In genomic region chr3:30658486-30658885, GRCm38 (mm10) we compare ENCODE assay signal across 34 mouse cellular contexts. TPM values are rescaled to one million over a fixed set of nuclear protein-coding genes. Genes with fewer than 3 reads are reported as not detected.
"Had no signal": no experiment of that assay in that cellular context is flagged by ENCODE, and none has a peak within 500 bp of the region (broad histone marks: within the 10 kb centered on the region; RNA-seq: fewer than 3 reads in every experiment).

No protein-coding gene starts in this region.

- H3K4me3 ChIP-seq: gastrocnemius, adult 2 months; heart, adult 2 months; heart, embryonic 13.5 days; heart, embryonic 15.5 days; hindbrain, embryonic 13.5 days; hindbrain, embryonic 15.5 days; kidney, embryonic 15.5 days; limb, embryonic 13.5 days; limb, embryonic 15.5 days; liver, embryonic 12.5 days had no signal

- H3K9ac ChIP-seq: heart, embryonic 13.5 days; heart, embryonic 15.5 days; hindbrain, embryonic 13.5 days; hindbrain, embryonic 15.5 days; kidney, embryonic 15.5 days; limb, embryonic 13.5 days; limb, embryonic 15.5 days; liver, embryonic 12.5 days; liver, embryonic 14.5 days had no signal

- H3K9me3 ChIP-seq: heart, embryonic 13.5 days; heart, embryonic 15.5 days; hindbrain, embryonic 13.5 days; hindbrain, embryonic 15.5 days; kidney, embryonic 15.5 days; limb, embryonic 13.5 days; limb, embryonic 15.5 days; liver, embryonic 12.5 days had no signal

- H3K27ac ChIP-seq: gastrocnemius, adult 2 months; heart, adult 2 months; heart, embryonic 13.5 days; heart, embryonic 15.5 days; hindbrain, embryonic 13.5 days; hindbrain, embryonic 15.5 days; hindbrain, postnatal 0 days; kidney, embryonic 15.5 days; kidney, postnatal 0 days; limb, embryonic 13.5 days; limb, embryonic 15.5 days; liver, embryonic 12.5 days; liver, embryonic 14.5 days had no signal

- H3K4me1 ChIP-seq: heart, embryonic 13.5 days; heart, embryonic 15.5 days; hindbrain, embryonic 13.5 days; hindbrain, embryonic 15.5 days; kidney, embryonic 15.5 days; limb, embryonic 13.5 days; limb, embryonic 15.5 days; liver, embryonic 12.5 days had no signal

- H3K27me3 ChIP-seq: heart, embryonic 13.5 days; heart, embryonic 15.5 days; hindbrain, embryonic 13.5 days; hindbrain, embryonic 15.5 days; kidney, embryonic 15.5 days; limb, embryonic 13.5 days; limb, embryonic 15.5 days; liver, embryonic 12.5 days had no signal

- DNase-seq: gastrocnemius, adult 2 months; gastrocnemius, postnatal 10 days; gastrocnemius, postnatal 25 days; heart, adult 2 months; heart, postnatal 14 days; heart, postnatal 36 days; kidney, adult 11 months; kidney, adult 2 months; kidney, adult 9 months; kidney, postnatal 14 days; kidney, postnatal 36 days; layer of hippocampus, adult 9-11 months; layer of hippocampus, postnatal 36 days; left cerebral cortex, postnatal 4 days had no signal

- H3K36me3 ChIP-seq: heart, embryonic 13.5 days; heart, embryonic 15.5 days; hindbrain, embryonic 13.5 days; hindbrain, embryonic 15.5 days; kidney, embryonic 15.5 days; limb, embryonic 13.5 days; limb, embryonic 15.5 days; liver, embryonic 12.5 days had no signal

RNA-seq across cellular contexts. Expression of gene Lrrc34, which starts 10.8 kb away (rescaled TPM):
- total RNA-seq: gastrocnemius, adult 2 months; gastrocnemius, postnatal 10 days; gastrocnemius, postnatal 25 days; heart, adult 2 months; heart, postnatal 14 days; heart, postnatal 36 days; layer of hippocampus, postnatal 36 days; left cerebral cortex, adult 18-20 months had no signal

RNA-seq across cellular contexts. Expression of gene Lrriq4, which starts 14.2 kb away (rescaled TPM):
- total RNA-seq: gastrocnemius, adult 2 months; gastrocnemius, postnatal 10 days; gastrocnemius, postnatal 25 days; heart, adult 2 months; heart, postnatal 14 days; heart, postnatal 36 days; hematopoietic stem cell, adult 5-6 weeks; layer of hippocampus, adult 18-20 months; layer of hippocampus, adult 8-10 months; layer of hippocampus, postnatal 14 days; layer of hippocampus, postnatal 36 days; left cerebral cortex, adult 18-20 months; left cerebral cortex, adult 8-10 months; left cerebral cortex, postnatal 10 days; left cerebral cortex, postnatal 25 days; left cerebral cortex, postnatal 4 days; liver, adult 2 months had no signal

RNA-seq across cellular contexts. Expression of gene Lrrc31, which starts 41.2 kb away (rescaled TPM):
- total RNA-seq: gastrocnemius, adult 2 months; gastrocnemius, postnatal 10 days; gastrocnemius, postnatal 25 days; hematopoietic stem cell, adult 5-6 weeks; hindbrain, postnatal 0 days; layer of hippocampus, adult 18-20 months; layer of hippocampus, postnatal 14 days; layer of hippocampus, postnatal 36 days; left cerebral cortex, adult 18-20 months; left cerebral cortex, adult 8-10 months; left cerebral cortex, postnatal 10 days; left cerebral cortex, postnatal 25 days; left cerebral cortex, postnatal 4 days; liver, adult 2 months had no signal

RNA-seq across cellular contexts. Expression of gene Actrt3, which starts 58.7 kb away (rescaled TPM):
- total RNA-seq: gastrocnemius, adult 2 months; gastrocnemius, postnatal 10 days; gastrocnemius, postnatal 25 days; heart, adult 2 months; heart, postnatal 14 days; heart, postnatal 36 days; hematopoietic stem cell, adult 5-6 weeks; liver, adult 2 months had no signal
